Mouse (Mus musculus): ENCODE data around the gene Dctn1. TPM values are rescaled to one million over a fixed set of nuclear protein-coding genes. Genes with fewer than 3 reads are reported as not detected.

The Dctn1 gene
- 114 and 125 TPM in 2 replicates for polyA plus RNA-seq (2014; fragmentation: Nextera tagmentation; extraction: Ambion mirVana)

DNA sequence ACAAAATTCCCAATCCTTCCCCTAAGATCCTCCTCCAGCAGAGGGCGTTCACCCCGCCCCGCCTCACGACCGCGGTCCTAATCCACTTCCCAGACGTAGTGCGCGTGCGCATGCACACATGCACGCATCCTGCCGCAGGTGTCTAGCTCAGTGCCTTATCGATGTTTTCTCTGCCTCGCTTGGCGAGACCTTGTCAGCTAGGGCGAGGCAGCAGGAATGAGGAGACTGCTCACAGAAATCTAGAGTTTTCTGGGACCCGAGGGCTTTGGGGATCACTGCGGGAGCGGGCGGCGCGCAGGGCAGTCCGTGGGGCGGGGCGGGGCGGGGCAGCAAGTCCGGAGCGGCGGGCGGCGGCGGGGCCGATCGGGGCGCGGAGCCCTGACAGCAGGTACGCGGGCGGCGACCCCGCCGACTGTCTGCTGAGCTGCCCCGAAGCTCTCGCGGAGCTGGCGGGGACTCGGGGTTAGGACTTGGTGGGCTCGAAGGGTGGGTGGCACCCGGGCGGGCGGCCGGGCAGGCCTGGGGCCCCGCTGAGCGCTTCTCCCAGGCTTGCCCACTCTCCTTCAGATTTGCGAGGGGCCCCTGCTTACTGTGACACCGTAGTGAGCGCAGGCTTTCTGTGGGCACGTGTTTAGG is at the start of gene Dctn1:
Gene Dctn1 (plus strand): TSS at position 314 of the 636 bp plus-strand sequence.
- DNase-seq (ENCODE audit: low spot score) (peak; percentile 94), ATAC-seq (ENCODE audit: insufficient read depth, low FRiP score, low TSS enrichment) (peak; percentile 76)
- peaks cover 12% of the 10 kb centered on the region; the same call in 1 of the 2 replicates for H3K4me1 ChIP-seq (ENCODE audit: control insufficient read depth, insufficient read depth, low read length)
- H3K9me3 ChIP-seq (ENCODE audit: control insufficient read depth, low read length), result no peaks in the 10 kb centered on the region
- H3K9ac ChIP-seq (ENCODE audit: low read length), result peak within 1 kb of the TSS; percentile 82
- peak within 1 kb of the TSS; percentile 72; the same call in 1 of the 2 replicates for H3K27ac ChIP-seq (ENCODE audit: low read depth, low read length)
- H3K27me3 ChIP-seq (ENCODE audit: control insufficient read depth, insufficient read depth, low read length), result peaks cover 20% of the 10 kb centered on the region
- H3K4me2 ChIP-seq (ENCODE audit: low read depth), result peak within 1 kb of the TSS; percentile 87
- H3K36me3 ChIP-seq (ENCODE audit: control insufficient read depth, insufficient read depth, low read length), result no peaks in the 10 kb centered on the region
- H3K4me3 ChIP-seq (ENCODE audit: low read depth, low read length), result peak within 1 kb of the TSS; percentile 87
- under 1% methylated on average over 53 of the region's 58 CpGs for WGBS

DNA sequence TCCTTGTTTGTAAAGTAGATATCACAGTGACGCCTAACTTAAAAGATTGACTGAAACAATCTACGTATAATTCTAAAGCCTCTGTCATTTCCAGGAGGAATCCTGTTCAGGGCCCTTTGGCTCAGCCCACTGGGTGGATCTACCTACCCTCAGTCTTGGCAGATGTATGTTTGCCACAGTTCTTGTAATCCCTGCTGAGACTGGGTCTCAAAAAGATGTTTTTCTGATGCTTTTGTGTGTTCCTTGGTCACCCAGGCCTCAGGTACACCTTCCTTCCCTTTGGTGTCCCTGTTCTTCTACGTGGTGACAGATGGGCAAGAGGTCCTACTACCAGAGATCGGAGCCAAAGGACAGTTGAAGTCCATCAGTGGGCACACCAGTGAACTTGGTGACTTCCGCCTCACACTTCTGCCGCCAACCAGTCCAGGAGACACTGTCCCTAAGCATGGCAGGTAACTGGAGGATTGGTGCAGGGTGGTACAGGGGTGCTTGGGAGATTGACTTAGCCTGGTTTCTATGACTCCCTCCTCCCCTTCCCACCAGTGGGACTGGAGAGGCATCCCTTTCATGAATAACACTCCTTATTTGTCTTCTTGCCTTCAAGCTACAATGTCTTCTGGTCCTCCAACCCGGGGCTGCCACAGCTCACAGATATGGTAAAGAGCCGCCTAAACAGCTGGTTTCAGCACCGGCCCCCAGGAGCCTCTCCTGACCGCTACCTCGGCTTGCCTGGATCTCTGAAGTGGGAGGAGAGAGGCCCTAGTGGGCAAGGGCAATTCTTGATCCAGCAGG is 49.2 kb upstream of the Dctn1 start:
- Histone ChIP-seq H3K9ac (ENCODE audit: low read length) (peak overlapping the region; percentile 91), H3K27ac (ENCODE audit: low read depth, low read length) (0 out of 2 replicates have a peak overlapping the region, but pooled peaks have one; percentile 20), H3K4me2 (ENCODE audit: low read depth) (peak overlapping the region; percentile 97), H3K4me1 (ENCODE audit: control insufficient read depth, insufficient read depth, low read length) (peaks cover 24% of the 10 kb centered on the region), H3K36me3 (ENCODE audit: control insufficient read depth, insufficient read depth, low read length) (peaks cover 9% of the 10 kb centered on the region), H3K9me3 (ENCODE audit: control insufficient read depth, low read length) (no peaks in the 10 kb centered on the region), H3K27me3 (ENCODE audit: control insufficient read depth, insufficient read depth, low read length) (no peaks in the 10 kb centered on the region), H3K4me3 (ENCODE audit: low read depth, low read length) (peak overlapping the region; percentile 81)
- DNase-seq (ENCODE audit: low spot score) (no peak), ATAC-seq (ENCODE audit: insufficient read depth, low FRiP score, low TSS enrichment) (no peak)
- 84% methylated on average over 11 of the region's 11 CpGs for WGBS

DNA sequence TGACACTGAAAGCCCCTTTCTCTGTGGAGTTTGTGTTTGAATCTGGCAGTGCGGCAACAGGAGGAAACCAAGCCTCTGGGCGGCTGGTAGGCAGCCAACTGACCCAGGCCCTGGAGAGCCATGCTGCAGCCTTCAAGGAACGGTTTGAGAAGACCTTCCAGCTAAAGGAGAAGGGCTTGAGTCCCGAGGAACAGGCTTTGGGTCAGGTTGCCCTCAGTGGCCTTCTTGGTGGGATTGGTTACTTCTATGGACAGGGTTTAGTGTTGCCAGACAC is 48.6 kb upstream of the Dctn1 start:
- ATAC-seq (ENCODE audit: insufficient read depth, low FRiP score, low TSS enrichment) (no peak), DNase-seq (ENCODE audit: low spot score) (no peak)
- H3K4me2 ChIP-seq (ENCODE audit: low read depth), result no peak overlapping the region
- H3K9me3 ChIP-seq (ENCODE audit: control insufficient read depth, low read length), result no peaks in the 10 kb centered on the region
- H3K27ac ChIP-seq (ENCODE audit: low read depth, low read length), result 0 out of 2 replicates have a peak overlapping the region, but pooled peaks have one; percentile 20
- H3K4me3 ChIP-seq (ENCODE audit: low read depth, low read length), result peak overlapping the region; percentile 8; the same call in 1 of the 2 replicates
- 94% methylated on average over 4 of the region's 4 CpGs for WGBS
- no peaks in the 10 kb centered on the region for H3K27me3 ChIP-seq (ENCODE audit: control insufficient read depth, insufficient read depth, low read length)
- peaks cover 9% of the 10 kb centered on the region for H3K36me3 ChIP-seq (ENCODE audit: control insufficient read depth, insufficient read depth, low read length)
- peaks cover 24% of the 10 kb centered on the region for H3K4me1 ChIP-seq (ENCODE audit: control insufficient read depth, insufficient read depth, low read length)
- no peak overlapping the region; the same call in 1 of the 2 replicates for H3K9ac ChIP-seq (ENCODE audit: low read length)

DNA sequence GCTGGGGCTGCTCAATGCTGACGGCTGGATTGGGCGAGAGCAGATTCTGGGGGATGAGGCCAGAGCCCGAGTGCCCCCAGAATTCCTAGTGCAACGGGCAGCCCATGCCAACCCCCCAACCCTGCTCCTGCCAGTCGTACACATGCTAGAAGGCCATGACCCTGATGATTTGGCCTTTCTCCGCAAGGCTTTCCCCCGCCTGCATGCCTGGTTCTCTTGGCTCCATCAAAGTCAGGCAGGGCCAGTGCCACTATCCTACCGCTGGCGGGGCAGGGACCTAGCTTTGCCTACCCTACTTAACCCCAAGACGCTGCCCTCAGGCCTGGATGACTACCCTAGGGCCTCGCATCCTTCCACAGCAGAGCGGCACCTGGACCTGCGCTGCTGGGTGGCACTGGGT is 48.1 kb upstream of the Dctn1 start:
- Histone ChIP-seq H3K36me3 (ENCODE audit: control insufficient read depth, insufficient read depth, low read length) (peaks cover 9% of the 10 kb centered on the region), H3K4me2 (ENCODE audit: low read depth) (no peak overlapping the region), H3K27ac (ENCODE audit: low read depth, low read length) (no peak overlapping the region), H3K4me1 (ENCODE audit: control insufficient read depth, insufficient read depth, low read length) (peaks cover 25% of the 10 kb centered on the region), H3K27me3 (ENCODE audit: control insufficient read depth, insufficient read depth, low read length) (no peaks in the 10 kb centered on the region), H3K9ac (ENCODE audit: low read length) (no peak overlapping the region; the same call in 1 of the 2 replicates), H3K9me3 (ENCODE audit: control insufficient read depth, low read length) (no peaks in the 10 kb centered on the region), H3K4me3 (ENCODE audit: low read depth, low read length) (no peak overlapping the region)
- ATAC-seq (ENCODE audit: insufficient read depth, low FRiP score, low TSS enrichment) (no peak), DNase-seq (ENCODE audit: low spot score) (no peak)
- 94% methylated on average over 13 of the region's 13 CpGs for WGBS

DNA sequence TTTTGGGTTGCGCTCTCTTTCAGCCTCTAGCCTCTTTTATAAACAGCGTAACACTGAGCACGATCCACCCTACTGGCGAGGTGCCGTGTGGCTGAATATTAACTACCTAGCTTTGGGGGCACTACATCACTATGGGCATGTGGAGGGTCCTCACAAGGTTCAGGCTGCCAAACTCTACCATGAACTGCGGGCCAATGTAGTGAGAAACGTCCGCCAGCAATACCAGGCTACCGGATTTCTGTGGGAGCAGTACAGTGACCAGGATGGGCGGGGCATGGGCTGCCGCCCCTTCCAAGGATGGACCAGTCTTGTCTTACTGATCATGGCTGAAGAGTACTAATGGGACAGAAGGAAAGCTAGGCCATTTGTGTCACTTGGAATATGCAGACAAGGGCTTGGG is 47.4 kb upstream of the Dctn1 start:
- H3K4me2 ChIP-seq (ENCODE audit: low read depth), result no peak overlapping the region
- H3K36me3 ChIP-seq (ENCODE audit: control insufficient read depth, insufficient read depth, low read length), result peaks cover 9% of the 10 kb centered on the region
- DNase-seq (ENCODE audit: low spot score) (no peak), ATAC-seq (ENCODE audit: insufficient read depth, low FRiP score, low TSS enrichment) (no peak)
- H3K27ac ChIP-seq (ENCODE audit: low read depth, low read length), result no peak overlapping the region
- WGBS, result 88% methylated on average over 11 of the region's 11 CpGs
- H3K9me3 ChIP-seq (ENCODE audit: control insufficient read depth, low read length), result no peaks in the 10 kb centered on the region
- peaks cover 30% of the 10 kb centered on the region for H3K4me1 ChIP-seq (ENCODE audit: control insufficient read depth, insufficient read depth, low read length)
- no peaks in the 10 kb centered on the region for H3K27me3 ChIP-seq (ENCODE audit: control insufficient read depth, insufficient read depth, low read length)
- no peak overlapping the region for H3K9ac ChIP-seq (ENCODE audit: low read length)
- H3K4me3 ChIP-seq (ENCODE audit: low read depth, low read length), result no peak overlapping the region

DNA sequence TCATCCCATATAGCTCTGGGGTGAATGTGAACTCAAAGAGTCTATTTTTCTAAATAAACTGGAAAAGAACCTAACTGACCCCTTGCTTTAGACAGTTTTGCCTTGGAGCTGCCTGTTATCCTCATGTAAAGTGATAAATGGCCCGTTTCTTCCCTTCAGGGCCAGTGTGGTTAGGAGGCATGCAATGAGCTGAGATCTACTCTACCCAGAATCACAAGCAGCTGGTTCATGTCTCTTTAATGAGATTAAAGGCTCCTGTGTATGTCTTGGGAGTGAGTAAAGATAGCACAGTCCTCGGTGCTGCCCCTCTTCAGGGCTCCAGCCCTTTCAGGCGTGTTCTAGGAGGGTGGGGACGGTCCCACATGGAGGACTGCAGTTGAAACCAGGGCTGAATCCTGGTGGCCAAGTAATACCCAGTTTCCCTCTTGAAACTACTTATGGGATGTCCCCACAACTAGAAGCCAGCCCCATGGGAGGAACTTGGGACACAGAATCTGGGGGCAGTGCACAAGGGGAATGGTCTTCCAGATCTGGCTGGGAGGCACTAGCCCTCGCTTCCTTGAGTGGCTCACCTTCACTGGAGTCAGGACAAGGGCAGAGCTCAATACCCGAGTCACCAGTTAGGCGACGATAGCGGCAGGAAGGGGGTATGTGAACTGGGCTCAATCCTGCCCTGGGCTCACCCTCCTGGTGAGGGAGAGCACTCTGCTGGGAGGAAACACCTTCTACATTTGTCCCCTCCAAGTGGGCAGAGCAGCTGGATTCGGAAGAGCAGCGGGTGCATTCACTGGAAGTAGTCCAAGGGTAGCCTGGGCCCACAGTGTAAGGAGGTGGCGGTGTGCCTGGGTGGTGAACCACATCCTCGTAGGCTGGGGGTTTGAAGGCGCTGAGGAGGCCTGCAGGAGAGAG is 46.6 kb upstream of the Dctn1 start:
- Histone ChIP-seq H3K9ac (ENCODE audit: low read length) (peak overlapping the region; percentile 14; the same call in 1 of the 2 replicates), H3K27me3 (ENCODE audit: control insufficient read depth, insufficient read depth, low read length) (no peaks in the 10 kb centered on the region), H3K4me2 (ENCODE audit: low read depth) (peak overlapping the region; percentile 77; the same call in 1 of the 2 replicates), H3K36me3 (ENCODE audit: control insufficient read depth, insufficient read depth, low read length) (peaks cover 9% of the 10 kb centered on the region), H3K9me3 (ENCODE audit: control insufficient read depth, low read length) (no peaks in the 10 kb centered on the region), H3K27ac (ENCODE audit: low read depth, low read length) (no peak overlapping the region), H3K4me1 (ENCODE audit: control insufficient read depth, insufficient read depth, low read length) (peaks cover 33% of the 10 kb centered on the region), H3K4me3 (ENCODE audit: low read depth, low read length) (no peak overlapping the region)
- ATAC-seq (ENCODE audit: insufficient read depth, low FRiP score, low TSS enrichment), result no peak
- DNase-seq (ENCODE audit: low spot score), result no peak
- WGBS, result 87% methylated on average over 14 of the region's 14 CpGs

DNA sequence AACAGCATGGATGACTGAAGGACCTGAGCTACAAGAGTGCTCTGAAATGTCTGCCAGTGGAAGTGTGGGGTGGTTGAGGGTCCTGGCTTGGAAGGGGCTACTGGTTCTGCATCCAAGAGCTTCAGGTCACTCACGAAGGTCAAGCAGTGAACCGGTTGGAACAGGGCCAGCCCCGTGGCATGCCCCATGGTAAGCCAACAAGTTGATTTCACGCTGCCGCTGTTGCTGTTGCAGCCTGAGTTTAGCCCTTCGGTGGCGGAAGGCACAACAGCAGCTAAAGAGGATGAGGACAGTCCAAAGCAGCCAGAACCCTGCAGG is 46.0 kb upstream of the Dctn1 start:
- no peaks in the 10 kb centered on the region for H3K9me3 ChIP-seq (ENCODE audit: control insufficient read depth, low read length)
- whole genome bisulfite sequencing, result 91% methylated on average over 7 of the region's 7 CpGs
- H3K9ac ChIP-seq (ENCODE audit: low read length), result peak overlapping the region; percentile 14; the same call in 1 of the 2 replicates
- H3K4me1 ChIP-seq (ENCODE audit: control insufficient read depth, insufficient read depth, low read length), result peaks cover 39% of the 10 kb centered on the region
- H3K27ac ChIP-seq (ENCODE audit: low read depth, low read length), result no peak overlapping the region
- no peak for DNase-seq (ENCODE audit: low spot score)
- H3K27me3 ChIP-seq (ENCODE audit: control insufficient read depth, insufficient read depth, low read length), result no peaks in the 10 kb centered on the region
- H3K36me3 ChIP-seq (ENCODE audit: control insufficient read depth, insufficient read depth, low read length), result peaks cover 9% of the 10 kb centered on the region
- H3K4me2 ChIP-seq (ENCODE audit: low read depth), result peak overlapping the region; percentile 77
- H3K4me3 ChIP-seq (ENCODE audit: low read depth, low read length), result peak overlapping the region; percentile 81; the same call in 1 of the 2 replicates
- no peak for ATAC-seq (ENCODE audit: insufficient read depth, low FRiP score, low TSS enrichment)
